Mouse (Mus musculus): ENCODE measurements around the gene Sike1.

The Sike1 gene

GRCm38 (mm10) chr3:103040285-103040684 lies 44.8 kb downstream of the Sike1 start:
- DNase-seq, result no peak

DNA sequence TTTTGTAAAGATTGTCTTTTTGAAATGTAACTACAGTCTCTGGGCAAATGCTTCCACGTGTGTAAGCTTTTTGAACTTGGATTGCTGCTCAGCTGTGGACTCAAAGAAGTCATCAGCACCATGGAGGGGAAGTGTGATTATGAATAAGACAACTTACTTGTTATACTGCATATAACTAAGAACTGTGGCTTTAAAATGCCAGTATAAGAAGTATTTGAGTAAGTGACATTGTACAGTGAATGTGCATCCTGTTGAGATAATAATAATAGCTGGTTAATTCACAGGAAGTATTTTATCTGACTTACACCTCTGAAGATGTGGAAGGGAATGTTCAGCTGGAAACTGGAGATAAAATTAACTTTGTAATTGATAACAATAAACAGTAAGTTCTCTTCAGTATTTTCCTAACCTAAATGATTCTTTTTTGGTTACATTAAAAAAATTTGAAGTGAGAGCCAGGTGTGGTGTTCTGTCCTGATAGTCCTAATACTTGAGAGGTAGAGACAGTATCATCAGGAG lies 45.4 kb downstream of the Sike1 start:
- no peak for DNase-seq

DNA sequence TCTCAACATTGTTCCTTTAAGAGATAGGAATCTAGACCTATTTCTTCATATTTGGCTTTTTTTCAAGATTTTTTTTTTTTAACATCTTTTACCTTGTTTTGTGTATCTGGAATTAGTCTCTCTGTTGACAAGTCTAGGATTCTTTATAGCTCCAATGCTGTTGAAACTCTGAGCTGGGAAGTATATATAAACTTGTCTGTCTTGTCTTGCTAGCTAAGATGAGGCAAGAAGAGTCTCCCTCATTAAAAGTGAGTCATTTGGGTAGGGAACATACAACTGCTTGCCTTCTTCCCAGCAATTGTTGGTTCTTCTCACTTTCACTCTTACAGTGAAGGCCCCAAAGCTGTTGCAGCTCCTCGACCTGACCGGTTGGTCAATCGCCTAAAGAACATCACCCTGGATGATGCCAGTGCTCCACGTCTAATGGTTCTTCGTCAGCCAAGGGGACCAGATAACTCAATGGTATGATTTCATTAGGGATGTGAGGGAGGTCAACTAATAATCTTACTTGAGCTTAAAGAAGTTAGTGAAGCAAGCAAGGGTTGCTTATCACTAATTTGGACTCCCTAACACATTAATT lies 60.6 kb downstream of the Sike1 start:
- no peak for DNase-seq

DNA sequence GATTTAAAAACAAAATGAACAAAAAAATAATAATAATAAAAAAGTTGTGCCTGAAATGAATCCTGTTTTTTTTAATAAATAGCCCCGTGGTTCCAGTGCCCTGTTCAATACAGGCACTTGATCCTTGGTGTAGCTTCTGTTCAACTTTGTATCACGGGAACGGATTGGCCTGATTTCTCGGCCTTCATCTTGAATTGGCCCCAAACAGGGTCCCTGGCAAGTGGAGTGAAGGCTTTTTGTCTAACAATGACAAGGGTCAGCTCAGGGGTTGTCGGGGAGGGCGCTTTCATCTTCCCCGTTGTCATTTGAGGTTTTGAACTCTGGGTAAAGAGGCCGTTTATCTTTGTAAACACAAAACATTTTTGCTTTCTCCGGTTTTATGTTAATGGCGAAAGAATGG lies 62.2 kb downstream of the Sike1 start:
- no peak for DNase-seq

Measured in B cell, adult 2 months (primary cell).